Mouse (Mus musculus): ENCODE data around the gene Nkap. TPM values are rescaled to one million over a fixed set of nuclear protein-coding genes. Genes with fewer than 3 reads are reported as not detected.

Gene Nkap
- polyA plus RNA-seq, 1 experiment: 1.3 TPM

DNA sequence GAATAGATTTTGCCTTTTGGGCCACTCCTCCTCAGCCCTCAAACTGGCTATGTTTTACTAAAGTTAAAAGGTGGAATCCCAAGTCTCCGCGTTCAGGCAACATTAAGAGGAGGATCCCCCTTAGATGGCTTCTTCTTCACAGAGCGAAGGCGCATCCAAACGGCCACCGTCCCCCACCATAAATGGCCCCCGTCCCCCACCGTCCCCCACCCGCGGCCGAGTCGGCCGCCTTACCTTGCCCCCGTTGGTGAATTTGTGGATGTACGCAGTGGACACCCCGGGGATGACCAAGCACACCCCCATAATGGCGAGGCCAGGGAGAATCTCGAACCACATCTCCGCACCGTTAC lies 64.1 kb downstream of the Nkap start:
- Histone ChIP-seq H3K4me1 (ENCODE audit: control insufficient read depth, insufficient read depth, insufficient read length) (no peaks in the 10 kb centered on the region), H3K27me3 (ENCODE audit: control insufficient read depth, insufficient read depth, low read length) (no peaks in the 10 kb centered on the region), H3K27ac (ENCODE audit: insufficient read depth, low read length) (peak overlapping the region; percentile 51; the same call in 1 of the 2 replicates), H3K4me3 (ENCODE audit: extremely low read depth, insufficient read depth, insufficient read length) (peak overlapping the region; percentile 96), H3K36me3 (ENCODE audit: control insufficient read depth, insufficient read depth, low read length) (no peaks in the 10 kb centered on the region)
- 35% methylated on average over 20 of the region's 20 CpGs for WGBS
- TF ChIP-seq CTCF (IDR thresholded peaks at IDR 0.05; ENCODE audit: extremely low read depth, insufficient read depth, insufficient read length, insufficient replicate concordance): no peak
- TF ChIP-seq POLR2A (IDR thresholded peaks at IDR 0.05; ENCODE audit: low read depth, low read length): no peak
- no peak for DNase-seq (ENCODE audit: low read depth in 1 of 2, low spot score in 2 of 2)

DNA sequence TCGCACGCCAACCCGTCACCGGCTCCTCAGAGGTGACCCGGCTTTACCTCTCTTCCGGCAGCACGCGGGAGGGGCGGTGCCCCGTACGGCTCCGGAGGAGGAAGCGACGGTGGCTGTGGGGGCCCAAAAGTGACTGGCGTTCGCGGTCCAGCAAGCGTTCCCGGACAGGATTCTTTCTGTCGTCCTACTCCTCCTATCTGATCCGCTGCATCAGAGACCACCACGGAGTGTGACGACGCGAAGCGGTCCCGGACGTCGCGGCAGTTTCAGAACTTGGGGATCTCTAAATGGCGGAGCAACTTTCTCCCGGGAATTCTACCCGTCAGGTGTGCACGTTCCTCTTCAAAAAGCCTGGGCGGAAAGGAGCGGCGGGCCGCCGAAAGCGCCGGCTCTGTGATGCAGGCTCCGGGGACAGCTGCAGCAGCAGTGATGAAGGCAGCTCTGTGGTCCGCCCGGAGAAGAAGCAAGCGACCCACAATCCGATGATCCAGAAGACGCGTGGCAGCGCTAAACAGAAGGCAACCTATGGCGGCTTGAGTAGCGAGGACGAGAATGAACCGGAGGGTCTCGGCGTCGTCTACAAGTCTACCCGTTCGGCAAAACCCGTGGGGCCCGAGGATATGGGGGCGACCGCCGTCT lies 64.6 kb downstream of the Nkap start, which contains the start of the genes Ndufa1 and Rnf113a1:
Ndufa1 (minus strand) TSS at position 59 of the 639 bp plus-strand sequence.
Rnf113a1 (plus strand) TSS at position 141 of the 639 bp plus-strand sequence.
- Histone ChIP-seq H3K4me3 (ENCODE audit: extremely low read depth, insufficient read depth, insufficient read length) (peak within 1 kb of the TSS; percentile 96), H3K4me1 (ENCODE audit: control insufficient read depth, insufficient read depth, insufficient read length) (no peaks in the 10 kb centered on the region), H3K27ac (ENCODE audit: insufficient read depth, low read length) (peak within 1 kb of the TSS; percentile 58; the same call in 1 of the 2 replicates), H3K36me3 (ENCODE audit: control insufficient read depth, insufficient read depth, low read length) (no peaks in the 10 kb centered on the region), H3K27me3 (ENCODE audit: control insufficient read depth, insufficient read depth, low read length) (no peaks in the 10 kb centered on the region)
- peak; percentile 7; the same call in 1 of the 2 replicates for TF ChIP-seq POLR2A (IDR thresholded peaks at IDR 0.05; ENCODE audit: low read depth, low read length)
- TF ChIP-seq CTCF (IDR thresholded peaks at IDR 0.05; ENCODE audit: extremely low read depth, insufficient read depth, insufficient read length, insufficient replicate concordance): no peak
- DNase-seq (ENCODE audit: low read depth in 1 of 2, low spot score in 2 of 2): peak; percentile 49 to 83
- WGBS: 29% methylated on average over 63 of the region's 63 CpGs

DNA sequence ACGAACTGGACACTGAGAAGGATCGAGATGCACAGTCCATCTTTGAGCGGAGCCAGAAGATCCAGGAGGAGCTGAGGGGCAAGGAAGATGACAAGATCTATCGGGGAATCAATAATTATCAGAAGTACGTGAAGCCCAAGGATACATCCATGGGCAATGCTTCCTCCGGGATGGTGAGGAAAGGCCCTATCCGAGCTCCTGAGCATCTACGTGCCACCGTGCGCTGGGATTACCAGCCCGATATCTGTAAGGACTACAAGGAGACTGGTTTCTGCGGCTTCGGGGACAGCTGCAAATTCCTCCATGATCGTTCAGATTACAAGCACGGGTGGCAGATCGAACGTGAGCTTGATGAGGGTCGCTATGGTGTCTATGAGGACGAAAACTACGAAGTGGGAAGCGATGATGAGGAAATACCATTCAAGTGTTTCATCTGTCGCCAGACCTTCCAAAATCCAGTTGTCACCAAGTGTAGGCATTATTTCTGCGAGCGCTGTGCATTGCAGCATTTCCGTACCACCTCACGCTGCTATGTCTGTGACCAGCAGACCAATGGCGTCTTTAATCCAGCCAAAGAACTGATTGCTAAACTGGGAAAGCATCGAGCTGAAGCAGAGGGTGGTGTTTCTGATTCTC lies 65.3 kb downstream of the Nkap start:
- H3K4me1 ChIP-seq (ENCODE audit: control insufficient read depth, insufficient read depth, insufficient read length): no peaks in the 10 kb centered on the region
- H3K36me3 ChIP-seq (ENCODE audit: control insufficient read depth, insufficient read depth, low read length): no peaks in the 10 kb centered on the region
- TF ChIP-seq POLR2A (IDR thresholded peaks at IDR 0.05; ENCODE audit: low read depth, low read length) (no peak), CTCF (IDR thresholded peaks at IDR 0.05; ENCODE audit: extremely low read depth, insufficient read depth, insufficient read length, insufficient replicate concordance) (no peak)
- WGBS: 36% methylated on average over 28 of the region's 28 CpGs
- DNase-seq (ENCODE audit: low read depth in 1 of 2, low spot score in 2 of 2): no peak
- H3K27me3 ChIP-seq (ENCODE audit: control insufficient read depth, insufficient read depth, low read length): no peaks in the 10 kb centered on the region
- peak overlapping the region; percentile 96 for H3K4me3 ChIP-seq (ENCODE audit: extremely low read depth, insufficient read depth, insufficient read length)
- H3K27ac ChIP-seq (ENCODE audit: insufficient read depth, low read length): 0 out of 2 replicates have a peak overlapping the region, but pooled peaks have one; percentile 58

DNA sequence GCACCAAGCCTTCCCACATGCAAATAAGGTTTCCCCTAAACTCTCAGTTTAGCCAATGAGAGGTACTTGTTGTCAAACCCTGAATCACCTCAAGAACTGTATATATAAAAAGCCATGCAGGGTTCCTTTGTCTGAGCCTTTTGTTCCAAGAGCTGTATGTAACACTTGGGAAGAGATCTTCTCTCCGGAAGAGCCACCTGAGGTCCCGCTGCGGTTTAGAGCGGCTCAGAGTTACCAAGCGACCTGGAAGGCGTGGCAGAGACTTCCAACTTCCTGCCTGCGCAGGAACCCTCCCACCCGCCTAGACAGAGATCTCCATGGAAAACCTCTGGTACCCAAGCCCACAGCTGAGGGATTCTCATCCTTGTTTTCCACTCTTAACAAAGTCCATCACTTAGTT lies 72.1 kb downstream of the Nkap start:
- Histone ChIP-seq H3K36me3 (ENCODE audit: control insufficient read depth, insufficient read depth, low read length) (no peaks in the 10 kb centered on the region), H3K4me3 (ENCODE audit: extremely low read depth, insufficient read depth, insufficient read length) (no peak overlapping the region), H3K27me3 (ENCODE audit: control insufficient read depth, insufficient read depth, low read length) (no peaks in the 10 kb centered on the region), H3K4me1 (ENCODE audit: control insufficient read depth, insufficient read depth, insufficient read length) (no peaks in the 10 kb centered on the region), H3K27ac (ENCODE audit: insufficient read depth, low read length) (no peak overlapping the region)
- WGBS: 72% methylated on average over 8 of the region's 8 CpGs
- TF ChIP-seq CTCF (IDR thresholded peaks at IDR 0.05; ENCODE audit: extremely low read depth, insufficient read depth, insufficient read length, insufficient replicate concordance) (no peak), POLR2A (IDR thresholded peaks at IDR 0.05; ENCODE audit: low read depth, low read length) (no peak)
- no peak for DNase-seq (ENCODE audit: low read depth in 1 of 2, low spot score in 2 of 2)

Other genes starting within 250 kb of the Nkap start
- gene Nkrf, start 223.9 kb upstream of the Nkap start, polyA plus RNA-seq (2012; rRNA removed): 0.46 and 0.53 TPM in 2 replicates
- 45.0 and 55.5 TPM in 2 replicates for gene Sept6, start 135.0 kb upstream of the Nkap start, polyA plus RNA-seq (2012; rRNA removed)
- 0.05 and 0.08 TPM in 2 replicates for gene Sowahd, start 78.0 kb upstream of the Nkap start, polyA plus RNA-seq (2012; rRNA removed)
- 47.1 and 62.8 TPM in 2 replicates for gene Rpl39, start 41.4 kb upstream of the Nkap start, polyA plus RNA-seq (2012; rRNA removed)
- 2.7 TPM in 2 replicates for gene Upf3b, start 16.5 kb upstream of the Nkap start, polyA plus RNA-seq (2012; rRNA removed)
- gene Akap14, start 42.0 kb downstream of the Nkap start, polyA plus RNA-seq (2012; rRNA removed): not detected in 2 replicates
- gene Ndufa1, start 64.4 kb downstream of the Nkap start, polyA plus RNA-seq (2012; rRNA removed): 62.4 and 91.4 TPM in 2 replicates
- gene Rnf113a1, start 64.5 kb downstream of the Nkap start, polyA plus RNA-seq (2012; rRNA removed): 1.6 and 1.8 TPM in 2 replicates
- gene Gm9, start 84.2 kb downstream of the Nkap start, polyA plus RNA-seq (2012; rRNA removed): not detected in 2 replicates
- not detected in 2 replicates for gene Rhox1, start 95.5 kb downstream of the Nkap start, polyA plus RNA-seq (2012; rRNA removed)
- not detected in 2 replicates for gene Rhox2a, start 118.2 kb downstream of the Nkap start, polyA plus RNA-seq (2012; rRNA removed)
- not detected in 2 replicates for gene Rhox3a, start 123.1 kb downstream of the Nkap start, polyA plus RNA-seq (2012; rRNA removed)
- not detected in 2 replicates for gene Rhox4a, start 138.5 kb downstream of the Nkap start, polyA plus RNA-seq (2012; rRNA removed)